ENCODE assay signal across 9 mouse cellular contexts in genomic region chr7:70359791-70360581, GRCm38 (mm10). TPM values are rescaled to one million over a fixed set of nuclear protein-coding genes. Genes with fewer than 3 reads are reported as not detected.
A peak's percentile ranks its signal among the peaks of the same experiment; 100 is the strongest.
DNase-seq lines count a peak whose midpoint lies in the region; ATAC-seq lines count a peak whose summit lies in the region.
"Had no signal": no experiment of that assay in that cellular context is flagged by ENCODE, and none has a peak within 500 bp of the region (broad histone marks: within the 10 kb centered on the region; RNA-seq: fewer than 3 reads in every experiment).

No protein-coding gene starts in this region.

- peak overlapping the region; percentile 70 for H3K4me2 ChIP-seq in forebrain, embryonic 13.5 days
- peak overlapping the region; percentile 66 for H3K4me2 ChIP-seq in midbrain, embryonic 12.5 days (replicated peaks)

- peaks cover 3% of the 10 kb centered on the region; the same call in 1 of the 2 replicates for H3K36me3 ChIP-seq in erythroblast, embryonic 14.5 days (ENCODE audit: control insufficient read depth)
- peaks cover 12% of the 10 kb centered on the region for H3K36me3 ChIP-seq in forebrain, embryonic 13.5 days (ENCODE audit: poor library complexity, severe bottlenecking)
- H3K36me3 ChIP-seq in midbrain, embryonic 12.5 days: peaks cover 7% of the 10 kb centered on the region; the same call in 1 of the 2 replicates

- H3K27ac ChIP-seq in forebrain, embryonic 13.5 days: peak overlapping the region; percentile 99
- peak overlapping the region; percentile 99 for H3K27ac ChIP-seq in midbrain, embryonic 12.5 days (replicated peaks)

- H3K4me1 ChIP-seq in erythroblast, embryonic 14.5 days (ENCODE audit: control insufficient read depth): no peaks in the 10 kb centered on the region
- H3K4me1 ChIP-seq in forebrain, embryonic 13.5 days: peaks cover 20% of the 10 kb centered on the region; the same call in 1 of the 2 replicates
- peaks cover 5% of the 10 kb centered on the region; the same call in 1 of the 2 replicates for H3K4me1 ChIP-seq in midbrain, embryonic 12.5 days

- H3K4me3 ChIP-seq in erythroblast, embryonic 14.5 days (replicated peaks): peak overlapping the region; percentile 54
- H3K4me3 ChIP-seq in forebrain, embryonic 13.5 days: peak overlapping the region; percentile 72
- H3K4me3 ChIP-seq in midbrain, embryonic 12.5 days: peak overlapping the region; percentile 85

- peak overlapping the region; percentile 94 for H3K9ac ChIP-seq in forebrain, embryonic 13.5 days
- H3K9ac ChIP-seq in midbrain, embryonic 12.5 days (replicated peaks): peak overlapping the region; percentile 99

- H3K9me3 ChIP-seq in erythroblast, embryonic 14.5 days (ENCODE audit: control insufficient read depth, low read length): no peaks in the 10 kb centered on the region; the same call in 1 of the 2 replicates
- H3K9me3 ChIP-seq in forebrain, embryonic 13.5 days (replicated peaks): no peaks in the 10 kb centered on the region
- no peaks in the 10 kb centered on the region for H3K9me3 ChIP-seq in midbrain, embryonic 12.5 days

- peak; percentile 34 for DNase-seq in MN1 (ENCODE audit: low spot score)
- peak; percentile 70 for DNase-seq in kidney, adult 18-20 months
- no peak for DNase-seq in layer of hippocampus, adult 8-10 months (ENCODE audit: low spot score in 2 of 2)
- no peak for DNase-seq in B cell, adult 2 months

- under 1% methylated on average over 73 of the region's 75 CpGs for WGBS in forebrain, embryonic 13.5 days
- under 1% methylated on average over 73 of the region's 75 CpGs for WGBS in midbrain, embryonic 12.5 days

- ATAC-seq in erythroblast, adult 5-6 weeks (replicated peaks; ENCODE audit: low FRiP score, poor library complexity, severe bottlenecking): no peak
- ATAC-seq in forebrain, embryonic 13.5 days: no peak
- ATAC-seq in midbrain, embryonic 12.5 days (ENCODE audit: low FRiP score, low read depth): no peak

- H3K27me3 ChIP-seq in erythroblast, embryonic 14.5 days (ENCODE audit: control insufficient read depth): peaks cover 80% of the 10 kb centered on the region
- peaks cover 75% of the 10 kb centered on the region for H3K27me3 ChIP-seq in forebrain, embryonic 13.5 days
- H3K27me3 ChIP-seq in midbrain, embryonic 12.5 days: peaks cover 57% of the 10 kb centered on the region

RNA-seq across cellular contexts. Expression of gene Nr2f2, which starts 6.5 kb away (rescaled TPM):
- 0.15 TPM in 1 of 2 replicates, not detected in the other for polyA plus RNA-seq in erythroblast, embryonic 14.5 days (2012)
- not detected in 2 replicates for total RNA-seq in erythroblast, adult 5-6 weeks (2015; ENCODE audit: low replicate concordance)
- total RNA-seq in erythroblast, adult 5-6 weeks (2017; ENCODE audit: low replicate concordance): not detected in 2 replicates
- polyA plus RNA-seq in forebrain, embryonic 13.5 days (2015; fragmentation: Nextera tagmentation; extraction: Ambion mirVana): 97.9 and 132 TPM in 2 replicates
- polyA plus RNA-seq in midbrain, embryonic 12.5 days (2016; fragmentation: Nextera tagmentation; extraction: Ambion mirVana): 105 and 143 TPM in 2 replicates
- total RNA-seq in layer of hippocampus, adult 8-10 months (2022): 10 to 100 TPM; 40.5 to 53.3 (median 45.9) TPM
- total RNA-seq: MEL had no signal

Comparison
In these comparisons a context has a peak if more than half of its experiments do, and no peak if none do; other contexts are left out.
1. DNase-seq: peak in MN1 (single experiment) and kidney, adult 18-20 months (single experiment); none in layer of hippocampus, adult 8-10 months (0 of 2) and B cell, adult 2 months (0 of 2).
2. RNA of gene Nr2f2, which starts 6.5 kb away (polyA plus RNA-seq): 105 to 143 TPM in midbrain, embryonic 12.5 days and 97.9 to 132 TPM in forebrain, embryonic 13.5 days; 0.15 TPM in erythroblast, embryonic 14.5 days; every median in the first group is over 10 times any median in the second.
3. Peak in every context shown above with its lines, with median percentiles within 50 percentile points of each other: H3K4me3 ChIP-seq.